Mouse (Mus musculus): ENCODE measurements around the gene Kcne2. TPM values are rescaled to one million over a fixed set of nuclear protein-coding genes. Genes with fewer than 3 reads are reported as not detected.

The Kcne2 gene
- polyA plus RNA-seq, 1 experiment from 2014 or later: 0.47 TPM

DNA sequence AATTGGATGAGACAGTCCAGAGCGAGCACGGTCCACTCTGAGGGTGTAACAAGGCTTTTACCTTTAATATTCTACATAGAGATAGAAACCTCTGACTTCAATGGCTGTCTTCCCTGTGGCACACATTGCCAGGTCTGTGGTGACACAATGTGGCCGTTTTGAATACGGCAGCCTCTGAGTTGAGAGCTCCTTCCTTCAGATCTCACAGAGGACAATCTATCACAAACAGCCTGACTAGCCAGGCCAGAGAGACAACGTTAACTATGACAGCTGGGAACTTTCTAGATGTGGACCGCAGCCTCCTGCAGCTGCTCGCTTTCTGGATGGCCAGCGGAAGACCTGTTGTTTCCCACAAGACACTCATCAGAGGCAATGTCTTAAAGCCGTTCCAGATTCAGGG is 3.4 kb upstream of the Kcne2 start:
- no peaks in the 10 kb centered on the region for H3K9me3 ChIP-seq
- H3K27ac ChIP-seq (replicated peaks): no peak overlapping the region

DNA sequence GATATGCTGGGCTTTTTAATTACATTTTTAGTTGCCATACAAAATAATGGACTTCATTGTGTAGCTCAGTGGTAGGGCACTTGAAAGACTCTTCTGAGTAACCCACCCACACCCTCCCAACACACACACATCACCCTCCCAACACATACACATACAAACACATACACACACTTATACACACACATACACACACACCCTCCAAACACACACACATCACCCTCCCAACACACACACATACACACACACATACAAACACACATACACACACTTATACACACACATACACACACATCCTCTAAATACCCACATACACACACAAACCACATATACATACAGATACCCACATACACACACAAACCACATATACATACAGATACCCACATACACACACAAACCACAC is 2.1 kb upstream of the Kcne2 start:
- no peak for DNase-seq (ENCODE audit: low spot score)
- H3K27me3 ChIP-seq (replicated peaks; ENCODE audit: low read depth, poor library complexity, severe bottlenecking): peaks cover 8% of the 10 kb centered on the region; the same call in 1 of the 2 replicates
- H3K9me3 ChIP-seq: no peaks in the 10 kb centered on the region
- no peak overlapping the region for H3K27ac ChIP-seq (replicated peaks)
- H3K36me3 ChIP-seq (replicated peaks): no peaks in the 10 kb centered on the region
- peaks cover 15% of the 10 kb centered on the region for H3K4me1 ChIP-seq
- H3K4me3 ChIP-seq: no peak overlapping the region

More for the DNA sequence above, 3.4 kb upstream of the Kcne2 start:
- no peak for DNase-seq (ENCODE audit: low spot score)
- 87% methylated on average over 9 of the region's 9 CpGs for WGBS
- H3K4me3 ChIP-seq: no peak overlapping the region
- no peaks in the 10 kb centered on the region for H3K36me3 ChIP-seq (replicated peaks)
- peaks cover 8% of the 10 kb centered on the region; the same call in 1 of the 2 replicates for H3K27me3 ChIP-seq (replicated peaks; ENCODE audit: low read depth, poor library complexity, severe bottlenecking)
- H3K4me1 ChIP-seq: peaks cover 12% of the 10 kb centered on the region; the same call in 1 of the 2 replicates

DNA sequence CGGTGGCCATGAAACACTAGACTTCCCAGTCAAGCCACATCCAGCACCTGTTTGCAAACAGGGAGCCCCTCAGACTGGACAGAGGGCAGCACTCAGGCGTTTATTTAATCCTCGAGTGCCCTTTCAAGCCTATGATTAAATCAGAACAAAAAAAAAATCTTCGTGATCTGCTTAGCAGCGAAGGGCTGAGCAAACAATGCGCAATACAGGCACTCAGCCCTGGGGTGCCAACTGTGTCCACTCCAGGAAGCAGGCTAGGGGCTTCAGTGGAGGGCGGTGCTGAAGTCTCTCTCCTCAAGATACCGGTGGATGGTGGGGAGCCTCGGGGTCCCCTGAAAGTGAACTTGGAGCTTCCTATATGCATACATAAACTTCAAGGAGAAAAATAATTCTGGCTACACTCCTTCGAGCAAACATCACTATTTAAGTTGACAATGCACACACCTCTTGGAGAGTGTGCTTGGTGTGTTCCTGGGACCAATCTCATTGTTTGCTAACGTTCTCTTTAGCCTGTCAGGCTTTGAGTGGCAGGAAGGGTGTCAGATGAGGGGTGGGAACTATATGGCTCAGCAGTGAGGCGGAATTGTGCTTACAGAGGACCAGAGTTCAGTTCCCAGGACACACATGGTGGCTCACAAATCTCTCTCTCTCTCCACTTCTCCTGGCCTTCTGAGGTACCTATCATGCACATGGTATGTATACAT is 2.2 kb downstream of the Kcne2 start:
- H3K4me1 ChIP-seq: peaks cover 8% of the 10 kb centered on the region
- H3K27me3 ChIP-seq (replicated peaks; ENCODE audit: low read depth, poor library complexity, severe bottlenecking): no peaks in the 10 kb centered on the region
- H3K27ac ChIP-seq (replicated peaks): no peak overlapping the region
- H3K4me3 ChIP-seq: no peak overlapping the region
- DNase-seq (ENCODE audit: low spot score): no peak
- H3K36me3 ChIP-seq (replicated peaks): no peaks in the 10 kb centered on the region
- WGBS: 63% methylated on average over 12 of the region's 12 CpGs
- no peaks in the 10 kb centered on the region for H3K9me3 ChIP-seq

DNA sequence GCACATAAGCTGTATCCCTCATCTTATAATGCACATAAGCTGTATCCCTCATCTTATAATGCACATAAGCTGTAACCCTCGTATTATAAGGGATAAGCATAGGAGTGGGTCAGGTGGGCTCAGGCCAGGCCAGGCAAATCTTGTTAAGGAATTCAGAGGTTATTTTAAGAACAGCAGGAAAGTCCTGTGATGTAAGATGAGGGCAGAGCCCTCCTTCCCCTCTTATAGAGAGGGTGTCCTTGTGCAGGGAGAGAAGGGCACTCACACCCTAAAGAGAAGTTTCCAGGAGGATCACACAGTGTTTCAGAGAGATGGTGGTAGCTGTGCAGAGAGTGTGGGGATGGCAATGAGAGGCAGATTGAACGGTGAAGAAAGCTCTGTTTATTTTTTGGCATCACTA is 3.1 kb downstream of the Kcne2 start:
- 79% methylated on average over 2 of the region's 2 CpGs for WGBS
- no peak for DNase-seq (ENCODE audit: low spot score)

DNA sequence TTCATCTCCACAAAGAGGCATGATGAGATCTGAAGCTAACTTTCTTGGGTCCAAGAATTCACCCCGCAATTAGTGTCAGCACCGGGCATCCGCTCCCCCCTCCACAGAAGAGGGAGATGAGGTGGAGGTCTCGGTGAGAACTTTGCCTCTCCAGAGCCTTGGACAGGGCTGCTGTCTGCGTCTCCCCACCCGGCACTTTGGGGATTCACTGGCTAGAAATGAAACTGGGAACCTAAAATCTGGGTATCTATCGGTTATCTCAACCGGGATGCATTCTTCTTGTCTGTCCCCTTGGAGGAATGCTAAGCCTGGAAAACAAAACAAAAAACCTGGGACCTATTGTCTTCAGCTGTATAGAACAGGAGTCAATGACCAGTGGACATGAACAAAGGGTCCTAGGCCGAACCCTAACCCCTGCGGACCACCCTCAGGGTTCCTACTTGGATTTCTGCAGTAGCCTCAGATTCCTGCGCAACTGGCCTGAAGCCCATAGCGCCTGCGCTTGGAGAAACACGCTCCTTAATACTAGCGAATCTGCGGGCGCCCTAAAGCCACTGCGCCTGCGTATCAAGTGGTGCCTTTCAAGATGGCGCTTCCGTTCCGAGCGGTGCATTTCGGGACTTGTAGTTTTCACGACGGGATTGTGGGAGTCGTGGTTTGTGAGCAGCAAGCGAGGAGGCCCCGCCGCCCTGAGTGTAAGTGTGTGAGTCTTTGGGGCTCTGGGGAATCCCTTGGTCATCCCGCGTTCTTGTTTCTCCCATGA is 8.6 kb downstream of the Kcne2 start, which contains the start of gene Smim11:
Gene Smim11, plus strand, starts transcription at position 638 of the 763 bp plus-strand sequence.
- H3K27ac ChIP-seq (replicated peaks): peak within 1 kb of the TSS; percentile 88
- WGBS: 11% methylated on average over 32 of the region's 32 CpGs
- no peaks in the 10 kb centered on the region for H3K27me3 ChIP-seq (replicated peaks; ENCODE audit: low read depth, poor library complexity, severe bottlenecking)

More for the DNA sequence above, 3.1 kb downstream of the Kcne2 start:
- H3K27ac ChIP-seq (replicated peaks): no peak overlapping the region
- H3K36me3 ChIP-seq (replicated peaks): no peaks in the 10 kb centered on the region
- no peaks in the 10 kb centered on the region for H3K27me3 ChIP-seq (replicated peaks; ENCODE audit: low read depth, poor library complexity, severe bottlenecking)
- H3K9me3 ChIP-seq: no peaks in the 10 kb centered on the region
- H3K4me1 ChIP-seq: peaks cover 10% of the 10 kb centered on the region
- H3K4me3 ChIP-seq: no peak overlapping the region

DNA sequence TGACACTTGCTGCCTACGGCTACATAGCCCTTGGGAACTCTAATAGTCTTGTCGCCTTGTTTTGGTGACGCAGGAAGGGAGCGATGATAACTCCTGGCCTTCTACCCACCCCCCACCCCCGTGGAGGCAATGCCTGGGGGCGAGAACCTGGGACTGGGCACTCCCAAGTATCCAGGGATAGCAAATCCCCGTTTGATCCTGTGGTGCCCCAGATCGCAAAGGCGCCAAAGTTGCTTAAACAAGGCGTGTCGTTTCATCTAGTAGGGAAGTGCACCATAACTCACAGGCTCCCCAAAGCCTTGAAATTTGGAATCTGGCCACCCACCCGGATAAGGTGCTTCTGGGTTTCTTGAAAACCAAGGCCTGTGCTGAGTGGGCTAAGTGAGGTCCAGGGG is 9.2 kb downstream of the Kcne2 start:
- DNase-seq (ENCODE audit: low spot score): no peak
- H3K4me3 ChIP-seq: peak overlapping the region; percentile 71
- peak overlapping the region; percentile 88 for H3K27ac ChIP-seq (replicated peaks)
- H3K36me3 ChIP-seq (replicated peaks): peaks cover 13% of the 10 kb centered on the region
- no peaks in the 10 kb centered on the region for H3K27me3 ChIP-seq (replicated peaks; ENCODE audit: low read depth, poor library complexity, severe bottlenecking)
- WGBS: under 1% methylated on average over 12 of the region's 12 CpGs
- H3K4me1 ChIP-seq: peaks cover 24% of the 10 kb centered on the region
- no peaks in the 10 kb centered on the region for H3K9me3 ChIP-seq

More for the DNA sequence above, 8.6 kb downstream of the Kcne2 start, which contains the start of gene Smim11:
- Histone ChIP-seq H3K4me3 (peak within 1 kb of the TSS; percentile 71), H3K9me3 (no peaks in the 10 kb centered on the region), H3K4me1 (peaks cover 24% of the 10 kb centered on the region), H3K36me3 (replicated peaks) (peaks cover 7% of the 10 kb centered on the region)
- peak; percentile 95 for DNase-seq (ENCODE audit: low spot score)

DNA sequence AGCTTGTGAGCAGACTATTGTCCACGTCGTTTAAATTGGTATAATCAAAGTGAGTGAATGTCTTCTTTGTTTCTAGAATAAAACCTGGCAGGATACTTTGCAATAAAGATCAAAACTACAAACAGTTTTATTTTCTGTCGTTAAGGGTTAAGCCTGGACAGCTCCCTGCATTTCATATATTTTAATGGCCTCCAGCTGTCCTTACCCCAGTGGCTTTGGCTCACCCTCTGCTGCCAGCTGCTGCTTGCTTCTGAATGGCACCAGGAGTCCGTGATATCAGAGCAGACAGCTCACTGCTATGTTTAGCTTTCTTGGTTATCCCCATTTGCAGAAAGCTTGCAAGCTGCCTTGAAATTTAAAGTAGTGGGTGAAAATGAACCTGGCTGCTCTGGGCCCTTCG is 9.8 kb downstream of the Kcne2 start:
- 31% methylated on average over 5 of the region's 5 CpGs for WGBS
- DNase-seq (ENCODE audit: low spot score): peak; percentile 31
- Histone ChIP-seq H3K27ac (replicated peaks) (peak overlapping the region; percentile 88), H3K4me1 (peaks cover 24% of the 10 kb centered on the region), H3K9me3 (no peaks in the 10 kb centered on the region), H3K4me3 (peak overlapping the region; percentile 71), H3K27me3 (replicated peaks; ENCODE audit: low read depth, poor library complexity, severe bottlenecking) (no peaks in the 10 kb centered on the region), H3K36me3 (replicated peaks) (peaks cover 18% of the 10 kb centered on the region)

DNA sequence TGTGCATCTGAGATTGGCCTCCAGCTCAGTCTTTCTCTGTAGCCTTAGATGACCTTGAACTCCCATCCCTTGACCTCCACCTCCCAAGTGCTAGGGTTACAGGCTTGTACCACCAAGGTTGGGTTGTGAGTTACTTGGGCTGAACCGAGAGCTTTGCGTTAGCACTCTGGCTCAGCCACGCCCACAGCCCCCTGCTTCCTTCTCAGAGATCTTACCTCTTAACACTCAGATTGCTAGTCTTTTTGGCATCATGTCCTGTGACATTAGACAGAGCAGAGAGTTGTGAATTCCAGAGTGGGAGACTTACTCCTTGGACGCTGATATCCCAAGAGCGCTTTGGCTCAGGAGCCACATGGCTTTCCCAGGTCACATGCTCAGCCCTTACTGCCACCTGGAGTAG is 10.3 kb downstream of the Kcne2 start:
- Histone ChIP-seq H3K36me3 (replicated peaks) (peaks cover 24% of the 10 kb centered on the region), H3K4me3 (peak overlapping the region; percentile 71), H3K27ac (replicated peaks) (no peak overlapping the region), H3K9me3 (no peaks in the 10 kb centered on the region), H3K27me3 (replicated peaks; ENCODE audit: low read depth, poor library complexity, severe bottlenecking) (no peaks in the 10 kb centered on the region), H3K4me1 (peaks cover 24% of the 10 kb centered on the region)
- DNase-seq (ENCODE audit: low spot score): no peak
- WGBS: 65% methylated on average over 5 of the region's 5 CpGs

DNA sequence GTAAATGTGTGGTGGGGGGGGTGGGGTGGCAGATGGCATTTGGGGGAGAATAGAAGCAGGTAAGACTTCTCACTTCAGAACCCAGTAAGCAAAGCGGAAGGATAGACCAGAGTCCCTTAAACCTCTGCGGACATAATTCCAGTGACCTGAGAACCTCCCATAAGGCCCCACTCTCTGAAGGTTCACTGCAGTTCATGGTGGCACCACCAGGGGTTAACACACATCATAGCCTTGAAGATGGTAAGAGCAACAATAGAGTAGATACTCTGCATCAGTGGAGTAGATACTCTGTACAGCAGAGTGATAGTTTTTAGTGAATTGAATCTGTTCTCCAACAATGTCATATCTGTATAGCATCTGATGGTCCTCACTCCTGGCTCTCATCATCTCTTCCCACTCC is 13.3 kb downstream of the Kcne2 start:
- DNase-seq (ENCODE audit: low spot score): peak; percentile 28

DNA sequence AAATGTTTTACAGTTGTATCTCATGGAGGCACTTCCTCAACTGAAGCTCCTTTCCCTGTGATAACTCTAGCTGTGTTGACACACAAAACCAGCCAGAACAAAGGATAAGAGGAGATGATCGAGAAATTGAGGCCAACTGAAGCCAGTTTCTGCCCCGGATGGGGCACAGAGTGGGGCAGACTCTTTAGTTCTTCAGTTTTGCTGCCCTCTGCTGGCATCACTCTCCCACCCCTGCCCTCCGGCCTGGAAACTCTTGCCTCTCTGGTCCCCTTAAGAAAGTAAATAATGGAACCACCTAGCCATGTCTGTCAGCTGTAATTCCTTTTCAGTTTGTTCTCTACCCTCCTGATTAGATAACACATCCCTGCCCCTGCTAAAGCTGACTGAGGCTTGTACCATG is 15.8 kb downstream of the Kcne2 start:
- H3K27me3 ChIP-seq (replicated peaks; ENCODE audit: low read depth, poor library complexity, severe bottlenecking): no peaks in the 10 kb centered on the region
- no peak overlapping the region for H3K27ac ChIP-seq (replicated peaks)
- peaks cover 11% of the 10 kb centered on the region for H3K4me1 ChIP-seq
- DNase-seq (ENCODE audit: low spot score): no peak
- 79% methylated on average over 3 of the region's 3 CpGs for WGBS
- no peak overlapping the region for H3K4me3 ChIP-seq
- H3K36me3 ChIP-seq (replicated peaks): peaks cover 73% of the 10 kb centered on the region
- H3K9me3 ChIP-seq: no peaks in the 10 kb centered on the region

More for the DNA sequence above, 13.3 kb downstream of the Kcne2 start:
- Histone ChIP-seq H3K9me3 (no peaks in the 10 kb centered on the region), H3K27me3 (replicated peaks; ENCODE audit: low read depth, poor library complexity, severe bottlenecking) (no peaks in the 10 kb centered on the region), H3K27ac (replicated peaks) (no peak overlapping the region), H3K4me3 (no peak overlapping the region), H3K4me1 (peaks cover 29% of the 10 kb centered on the region), H3K36me3 (replicated peaks) (peaks cover 49% of the 10 kb centered on the region)
- WGBS: 90% methylated on average over 2 of the region's 2 CpGs

DNA sequence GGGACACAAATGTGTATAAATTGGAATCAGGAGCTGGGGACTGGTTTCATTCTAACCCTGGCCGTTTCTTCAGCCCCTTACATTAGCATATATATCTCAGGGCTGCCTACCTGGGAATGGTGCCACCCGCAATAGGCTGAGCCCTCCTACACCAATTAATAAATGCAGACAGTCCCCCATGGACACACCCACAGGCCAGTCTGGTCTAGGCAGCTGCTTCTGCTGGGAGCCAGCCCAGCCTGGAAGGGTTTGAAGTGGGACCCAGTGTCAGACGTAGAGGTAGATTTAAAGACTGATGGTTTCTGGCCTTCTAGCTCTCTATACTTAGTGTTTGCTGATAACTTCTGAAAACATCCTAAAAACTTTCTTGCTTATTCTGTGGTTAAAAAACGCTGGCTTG is 16.9 kb downstream of the Kcne2 start:
- Histone ChIP-seq H3K4me3 (no peak overlapping the region), H3K27ac (replicated peaks) (no peak overlapping the region), H3K9me3 (no peaks in the 10 kb centered on the region), H3K36me3 (replicated peaks) (peaks cover 79% of the 10 kb centered on the region), H3K4me1 (peaks cover 10% of the 10 kb centered on the region), H3K27me3 (replicated peaks; ENCODE audit: low read depth, poor library complexity, severe bottlenecking) (no peaks in the 10 kb centered on the region)
- 56% methylated on average over 4 of the region's 4 CpGs for WGBS
- DNase-seq (ENCODE audit: low spot score): no peak

DNA sequence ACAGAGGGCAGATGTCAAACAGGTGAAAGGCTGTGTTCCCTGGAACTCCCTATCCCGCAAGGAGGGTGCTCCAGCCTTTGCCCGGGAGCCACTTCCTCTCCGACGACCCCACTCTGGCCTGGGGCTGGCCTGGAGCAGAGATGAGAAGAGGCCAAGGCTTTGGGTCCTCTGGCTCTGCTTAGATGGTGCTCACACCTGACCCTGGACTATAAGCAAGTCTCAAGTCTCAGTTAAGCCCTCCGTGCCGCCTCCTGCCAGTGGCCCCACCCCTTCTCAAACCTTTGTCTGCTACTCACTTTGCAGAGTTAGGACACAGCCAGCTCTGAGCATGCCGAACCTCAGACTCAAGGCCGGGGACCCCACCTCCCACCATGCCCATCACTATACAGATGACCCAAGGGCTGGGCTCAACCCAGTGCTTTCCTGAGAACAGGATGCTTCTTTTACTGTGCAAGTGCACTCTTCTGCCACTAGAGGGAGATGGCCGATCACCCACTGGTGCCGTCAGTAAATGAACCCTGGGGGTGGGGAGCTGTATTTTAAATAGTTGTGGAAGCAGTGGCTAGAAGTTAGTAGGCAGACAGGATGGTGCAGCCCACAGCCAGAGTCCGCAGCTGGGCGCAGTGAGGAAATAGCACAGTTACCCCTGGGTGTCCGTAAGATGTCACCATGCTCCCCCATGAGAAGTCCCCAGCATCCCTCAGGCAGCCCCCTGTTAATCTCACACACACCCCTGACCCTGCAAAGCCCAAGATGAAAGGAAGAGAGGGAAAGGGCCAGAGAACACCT is 22.0 kb downstream of the Kcne2 start:
- Histone ChIP-seq H3K4me1 (peaks cover 12% of the 10 kb centered on the region), H3K36me3 (replicated peaks) (peaks cover 42% of the 10 kb centered on the region), H3K9me3 (no peaks in the 10 kb centered on the region), H3K27me3 (replicated peaks; ENCODE audit: low read depth, poor library complexity, severe bottlenecking) (no peaks in the 10 kb centered on the region), H3K4me3 (no peak overlapping the region), H3K27ac (replicated peaks) (peak overlapping the region; percentile 30; the same call in 1 of the 2 replicates)
- 45% methylated on average over 13 of the region's 13 CpGs for WGBS
- peak; percentile 62 for DNase-seq (ENCODE audit: low spot score)

Measured in embryonic facial prominence, embryonic 10.5 days (tissue).